Mouse (Mus musculus) C2C12 (cell line): ENCODE results near the gene Tmem145. TPM values are rescaled to one million over a fixed set of nuclear protein-coding genes. Genes with fewer than 3 reads are reported as not detected.

Experiments used
- H3K27me3 ChIP-seq: one replicate; pipeline ENCODE4 v1.6.1; 2011; ENCODE audit not compliant: control insufficient read depth, insufficient read depth, insufficient read length
- H3K36me3 ChIP-seq: one replicate; pipeline ENCODE4 v1.6.1; 2011; ENCODE audit not compliant: control insufficient read depth, insufficient read depth
- H3K4me3 ChIP-seq: one replicate; pipeline ENCODE4 v1.5.1; 2011; ENCODE audit warnings: mild to moderate bottlenecking, control low read depth; ENCODE audit not compliant: poor library complexity, insufficient read depth, severe bottlenecking
- H3K79me2 ChIP-seq: one replicate; pipeline ENCODE4 v1.6.1; 2011; ENCODE audit not compliant: control insufficient read depth, insufficient read depth
- H3K79me3 ChIP-seq: one replicate; pipeline ENCODE4 v1.6.1; 2011; ENCODE audit warnings: low read depth, control low read depth
- H3ac ChIP-seq: one replicate; pipeline ENCODE3; 2011; ENCODE audit warnings: low read depth; ENCODE audit not compliant: control insufficient read depth, insufficient read length
- CEBPB ChIP-seq: IDR thresholded peaks from one replicate; pipeline ENCODE4 v1.6.1; 2011; ENCODE audit warnings: low read depth, mild to moderate bottlenecking, control low read depth, moderate library complexity
- CTCF ChIP-seq: IDR thresholded peaks from one replicate; pipeline ENCODE4 v1.5.1; 2011; ENCODE audit not compliant: control insufficient read depth, insufficient read depth, insufficient read length
- FOSL1 ChIP-seq: IDR thresholded peaks from one replicate; pipeline ENCODE4 v1.8.0; 2011; ENCODE audit warnings: mild to moderate bottlenecking, low read length; ENCODE audit not compliant: poor library complexity, insufficient read depth, severe bottlenecking
- MAX ChIP-seq: IDR thresholded peaks from one replicate; pipeline ENCODE4 v1.6.1; 2011; ENCODE audit warnings: mild to moderate bottlenecking, control low read depth
- MYOD1 ChIP-seq: IDR thresholded peaks from one replicate; pipeline ENCODE4 v1.6.1; 2011; ENCODE audit warnings: low read depth; ENCODE audit not compliant: control insufficient read depth, insufficient read length
- MYOG ChIP-seq: IDR thresholded peaks from one replicate; pipeline ENCODE4 v1.6.1; 2011; ENCODE audit not compliant: control insufficient read depth, insufficient read length; ENCODE audit errors: extremely low read depth
- USF1 ChIP-seq: IDR thresholded peaks from one replicate; pipeline ENCODE4 v1.6.1; 2011; ENCODE audit warnings: low read depth, mild to moderate bottlenecking, control low read depth, moderate library complexity
- polyA plus RNA-seq: library from polyadenylated mRNA; unstranded; fragments of >200 nt; fragmentation: generic; extraction: Trizol; gene quantifications from one replicate; pipeline ENCODE4 v1.2.1, GENCODE M21; 2012; ENCODE audit warnings: missing spikeins

The Tmem145 gene
- polyA plus RNA-seq, 1 experiment, result 0.13 TPM

DNA sequence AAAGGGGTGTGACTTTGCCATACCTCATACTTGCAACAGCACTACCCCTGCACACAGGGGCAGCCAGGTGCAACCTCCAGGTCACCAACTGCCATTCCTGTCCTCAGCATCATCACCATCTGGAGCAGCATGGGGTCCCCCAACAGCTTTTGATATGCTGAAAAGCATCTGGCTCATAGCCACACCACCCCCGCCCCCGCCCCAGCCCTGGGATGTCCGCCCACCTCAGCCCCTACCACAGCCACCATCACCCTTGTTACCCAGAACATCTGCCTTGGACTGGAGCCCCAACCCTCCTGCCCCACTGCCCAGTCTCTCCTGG is 2.3 kb upstream of the Tmem145 start:
- TF ChIP-seq CTCF, result no peak
- no peak for TF ChIP-seq CEBPB
- TF ChIP-seq USF1, result no peak
- no peak for TF ChIP-seq MYOD1
- TF ChIP-seq MAX, result no peak
- TF ChIP-seq MYOG, result no peak
- TF ChIP-seq FOSL1, result no peak
- no peak overlapping the region for H3ac ChIP-seq
- H3K4me3 ChIP-seq, result no peak overlapping the region
- no peaks in the 10 kb centered on the region for H3K36me3 ChIP-seq
- no peaks in the 10 kb centered on the region for H3K79me3 ChIP-seq
- H3K79me2 ChIP-seq, result no peaks in the 10 kb centered on the region
- peaks cover 50% of the 10 kb centered on the region for H3K27me3 ChIP-seq

DNA sequence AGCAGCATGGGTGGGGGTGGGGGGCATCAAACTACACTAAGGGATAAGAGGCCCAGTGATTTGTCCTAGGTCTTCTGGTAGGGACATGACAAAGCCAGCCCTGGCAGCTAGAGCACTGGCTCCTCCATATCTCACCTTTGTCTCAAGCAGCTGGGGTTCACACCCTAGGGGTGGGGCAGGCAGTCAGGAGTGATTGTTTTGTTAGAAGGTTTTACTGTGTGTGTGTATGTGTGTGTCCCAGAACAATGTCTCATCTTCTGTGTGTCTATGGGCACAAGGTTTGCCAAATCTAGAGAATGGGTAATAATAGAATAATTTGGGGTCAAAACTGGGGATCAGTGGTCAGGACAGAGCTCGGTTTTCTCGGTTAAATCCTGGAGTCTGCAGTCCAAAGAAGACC is 425 bp upstream of the Tmem145 start:
- Histone ChIP-seq H3ac (no peak overlapping the region), H3K36me3 (no peaks in the 10 kb centered on the region), H3K27me3 (peaks cover 61% of the 10 kb centered on the region), H3K79me3 (no peaks in the 10 kb centered on the region), H3K79me2 (no peaks in the 10 kb centered on the region), H3K4me3 (no peak overlapping the region)
- no peak for TF ChIP-seq CTCF
- no peak for TF ChIP-seq MYOG
- TF ChIP-seq FOSL1, result no peak
- TF ChIP-seq MAX, result no peak
- no peak for TF ChIP-seq MYOD1
- no peak for TF ChIP-seq USF1
- TF ChIP-seq CEBPB, result no peak

DNA sequence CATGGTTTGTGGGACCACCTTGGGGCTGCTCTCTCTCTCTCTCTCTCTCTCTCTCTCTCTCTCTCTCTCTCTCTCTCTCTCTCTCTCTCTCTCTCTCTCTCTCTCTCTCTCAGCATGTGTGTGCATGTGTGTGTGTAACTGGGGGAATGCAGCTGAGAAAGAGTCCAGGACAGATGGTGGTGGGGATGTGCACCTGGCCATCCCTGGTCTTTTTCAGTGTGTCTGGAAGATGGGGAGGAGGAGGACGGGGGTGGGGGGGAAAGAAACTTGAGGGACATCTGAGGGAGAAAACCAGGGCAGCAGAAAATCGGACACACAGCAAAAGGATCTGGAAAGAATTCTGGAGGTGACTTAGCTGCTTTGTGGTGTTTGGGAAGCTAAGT is 699 bp downstream of the Tmem145 start:
- H3K27me3 ChIP-seq, result peaks cover 68% of the 10 kb centered on the region
- H3K36me3 ChIP-seq, result no peaks in the 10 kb centered on the region
- no peak overlapping the region for H3ac ChIP-seq
- no peaks in the 10 kb centered on the region for H3K79me2 ChIP-seq
- TF ChIP-seq USF1 (no peak), FOSL1 (no peak), MYOD1 (no peak)
- no peaks in the 10 kb centered on the region for H3K79me3 ChIP-seq
- no peak overlapping the region for H3K4me3 ChIP-seq

DNA sequence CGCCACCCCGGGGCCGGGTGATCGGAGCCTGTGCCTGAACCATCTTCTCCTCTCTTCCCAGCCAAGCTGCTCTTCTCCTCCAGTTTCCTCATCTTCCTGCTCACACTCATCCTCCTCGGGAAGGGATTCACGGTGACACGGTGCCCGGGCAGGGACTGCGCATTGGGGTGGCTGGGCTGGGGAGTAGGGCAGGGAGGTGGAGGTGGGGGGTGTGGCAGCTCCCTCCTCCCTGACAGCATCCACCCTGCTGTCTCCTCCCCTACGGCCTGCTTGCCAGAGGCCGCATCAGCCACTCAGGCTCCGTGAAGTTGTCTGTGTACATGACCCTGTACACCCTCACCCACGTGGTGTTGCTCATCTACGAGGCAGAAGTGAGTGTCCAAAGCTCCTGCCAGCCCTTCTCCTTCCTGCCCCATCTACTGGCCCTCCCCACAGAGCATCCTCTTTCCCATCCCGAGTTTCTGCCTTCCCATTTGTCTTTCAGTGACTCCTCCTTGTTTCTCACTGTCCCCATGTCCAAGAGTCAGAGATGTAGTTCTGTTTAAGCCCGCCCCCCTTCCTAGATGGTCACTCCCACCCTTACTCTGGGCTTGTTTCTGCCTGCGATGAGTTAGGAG is 2.9 kb downstream of the Tmem145 start:
- Histone ChIP-seq H3K36me3 (no peaks in the 10 kb centered on the region), H3K27me3 (peaks cover 75% of the 10 kb centered on the region), H3K79me3 (no peaks in the 10 kb centered on the region), H3K79me2 (no peaks in the 10 kb centered on the region), H3ac (no peak overlapping the region), H3K4me3 (no peak overlapping the region)
- no peak for TF ChIP-seq MAX
- TF ChIP-seq MYOG, result no peak
- no peak for TF ChIP-seq FOSL1
- no peak for TF ChIP-seq USF1
- TF ChIP-seq CEBPB, result no peak
- TF ChIP-seq MYOD1, result no peak
- TF ChIP-seq CTCF, result no peak

DNA sequence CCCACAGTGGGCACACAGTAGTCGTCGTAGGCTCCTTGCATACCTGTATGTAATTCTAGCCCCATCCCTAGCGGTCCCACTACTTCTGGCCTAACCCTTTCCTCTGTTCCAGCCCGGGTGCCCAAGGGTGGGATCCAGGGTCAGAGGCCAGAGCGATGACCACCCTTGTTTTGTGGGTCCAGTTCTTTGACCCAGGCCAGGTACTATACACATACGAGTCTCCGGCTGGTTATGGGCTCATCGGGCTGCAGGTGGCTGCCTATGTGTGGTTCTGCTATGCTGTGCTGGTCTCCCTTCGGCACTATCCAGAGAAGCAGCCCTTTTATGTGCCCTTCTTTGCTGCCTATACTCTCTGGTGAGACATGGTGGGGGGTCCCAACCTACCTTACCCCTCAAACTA is 3.5 kb downstream of the Tmem145 start:
- no peaks in the 10 kb centered on the region for H3K79me2 ChIP-seq
- H3K79me3 ChIP-seq, result no peaks in the 10 kb centered on the region
- no peak overlapping the region for H3ac ChIP-seq
- peaks cover 74% of the 10 kb centered on the region for H3K27me3 ChIP-seq
- no peak overlapping the region for H3K4me3 ChIP-seq
- no peaks in the 10 kb centered on the region for H3K36me3 ChIP-seq
- TF ChIP-seq USF1 (no peak), MAX (no peak), FOSL1 (no peak), MYOG (no peak), MYOD1 (no peak), CTCF (no peak), CEBPB (no peak)

DNA sequence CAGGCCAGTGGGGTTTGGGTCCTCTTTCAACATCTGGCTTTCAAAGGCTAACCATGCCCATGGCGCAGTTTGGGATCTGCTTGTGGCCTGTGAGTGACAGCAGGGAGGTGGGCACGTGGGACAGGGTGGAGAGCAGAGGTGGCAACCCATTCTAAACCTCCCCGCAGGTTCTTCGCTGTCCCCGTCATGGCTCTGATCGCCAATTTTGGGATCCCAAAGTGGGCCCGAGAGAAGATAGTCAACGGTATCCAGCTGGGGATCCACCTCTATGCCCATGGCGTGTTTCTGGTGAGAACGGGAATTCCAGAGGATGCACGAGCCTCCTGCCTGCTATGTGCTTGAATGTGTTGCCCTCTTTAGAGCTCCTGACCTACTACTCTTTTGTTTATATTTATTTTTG is 5.3 kb downstream of the Tmem145 start:
- H3K27me3 ChIP-seq, result peaks cover 74% of the 10 kb centered on the region
- H3K79me3 ChIP-seq, result no peaks in the 10 kb centered on the region
- H3K79me2 ChIP-seq, result no peaks in the 10 kb centered on the region
- no peaks in the 10 kb centered on the region for H3K36me3 ChIP-seq
- no peak overlapping the region for H3K4me3 ChIP-seq
- no peak for TF ChIP-seq CTCF
- no peak for TF ChIP-seq USF1
- no peak for TF ChIP-seq MYOG
- TF ChIP-seq MYOD1, result no peak
- TF ChIP-seq CEBPB, result no peak
- no peak for TF ChIP-seq FOSL1
- no peak for TF ChIP-seq MAX
- H3ac ChIP-seq, result no peak overlapping the region
